Mouse (Mus musculus) thymus, postnatal 0 days (tissue): ENCODE data around the gene Tal1. TPM values are rescaled to one million over a fixed set of nuclear protein-coding genes. Genes with fewer than 3 reads are reported as not detected.

Source experiments
- DNase-seq: peaks from one replicate; pipeline ENCODE4 v3.0.0-alpha.2; 2015; ENCODE audit warnings: low spot score
- polyA plus RNA-seq: library from polyadenylated mRNA; unstranded; fragments of >200 nt; fragmentation: Nextera tagmentation; extraction: Ambion mirVana; gene quantifications from 2 replicates; pipeline ENCODE4 v1.2.1, GENCODE M21; 2015

The Tal1 gene
- 0.08 and 0.13 TPM in 2 replicates for polyA plus RNA-seq

DNA sequence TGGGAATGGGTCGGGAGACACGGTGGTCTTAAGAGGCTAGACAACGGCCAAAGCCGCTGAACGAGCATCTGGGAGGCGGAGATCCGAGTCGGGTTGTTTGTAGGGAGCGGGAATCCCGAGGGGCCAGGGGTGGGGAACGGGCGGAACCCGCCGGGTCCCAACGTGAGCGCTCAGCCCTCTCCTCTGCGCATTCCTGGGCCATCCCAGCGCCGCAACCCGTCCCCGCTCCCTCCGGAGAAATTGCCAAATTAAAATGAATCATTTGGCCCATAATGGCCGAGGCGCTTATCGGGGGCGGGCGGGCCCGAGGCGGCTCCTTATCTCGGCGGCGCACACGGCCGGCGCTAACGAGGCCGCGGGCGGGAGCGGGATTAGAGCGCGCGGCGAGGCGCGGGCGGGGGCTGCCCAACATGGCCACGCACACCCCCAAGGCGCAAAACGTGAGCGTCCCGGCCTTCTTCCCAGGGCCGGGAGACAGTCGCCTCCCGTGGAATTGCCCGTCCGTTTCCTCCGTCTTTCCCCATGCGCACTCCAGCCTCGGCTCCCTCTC is at the start of gene Tal1:
Gene Tal1, plus strand, starts transcription at position 56 of the 550 bp plus-strand sequence.
- no peak for DNase-seq

- no peak for DNase-seq
These were observed 42.0 kb upstream of the Tal1 start for GRCm38 (mm10) chr4:115014276-115014675.

GRCm38 (mm10) chr4:115019997-115020396 is 36.2 kb upstream of the Tal1 start:
- DNase-seq, result no peak

GRCm38 (mm10) chr4:115035043-115035442 is 21.2 kb upstream of the Tal1 start:
- DNase-seq, result no peak

- peak; percentile 22 for DNase-seq
These were observed 18.0 kb upstream of the Tal1 start for GRCm38 (mm10) chr4:115038242-115038641.

- DNase-seq, result no peak
These were observed 10.6 kb upstream of the Tal1 start for GRCm38 (mm10) chr4:115045621-115046020.

DNA sequence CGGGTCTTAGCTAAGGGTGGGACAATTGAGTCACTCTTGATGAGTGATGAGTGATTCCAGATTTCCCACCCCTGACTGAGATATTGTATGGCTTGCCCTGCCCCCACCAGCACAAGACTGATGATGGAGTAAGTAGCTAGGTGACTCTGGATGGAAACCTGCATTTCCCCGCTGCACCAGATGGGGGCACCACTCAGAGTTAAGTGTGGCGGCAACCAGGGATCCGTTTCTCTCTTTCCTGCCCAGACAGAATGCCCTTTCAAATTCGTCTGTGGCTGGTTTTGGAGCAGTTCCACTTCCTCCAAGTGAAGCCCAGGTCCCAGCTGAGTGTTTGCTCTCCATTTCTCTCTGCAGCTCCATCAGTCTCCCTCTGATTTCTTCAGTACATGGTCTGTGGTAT is 8.5 kb upstream of the Tal1 start:
- peak; percentile 68 for DNase-seq

DNA sequence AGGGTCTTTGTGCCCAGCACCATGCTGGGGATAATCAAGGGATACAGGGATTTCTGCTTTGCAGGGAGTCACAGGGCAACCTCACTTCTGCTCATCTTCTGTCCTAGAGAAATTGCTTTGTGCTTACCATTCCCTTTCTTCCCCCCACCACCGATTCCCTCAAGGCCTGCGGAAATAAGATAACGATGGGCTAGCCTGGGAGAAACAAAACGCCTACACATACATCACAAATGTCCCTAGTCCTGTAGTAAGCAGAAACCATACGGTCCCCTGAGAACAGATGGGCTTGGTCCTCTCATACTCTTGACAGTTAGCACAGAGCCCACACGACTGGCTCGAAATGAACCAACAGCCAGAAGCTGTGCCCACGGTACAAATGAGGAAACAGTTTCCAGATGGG is 8.0 kb upstream of the Tal1 start:
- DNase-seq, result no peak

DNA sequence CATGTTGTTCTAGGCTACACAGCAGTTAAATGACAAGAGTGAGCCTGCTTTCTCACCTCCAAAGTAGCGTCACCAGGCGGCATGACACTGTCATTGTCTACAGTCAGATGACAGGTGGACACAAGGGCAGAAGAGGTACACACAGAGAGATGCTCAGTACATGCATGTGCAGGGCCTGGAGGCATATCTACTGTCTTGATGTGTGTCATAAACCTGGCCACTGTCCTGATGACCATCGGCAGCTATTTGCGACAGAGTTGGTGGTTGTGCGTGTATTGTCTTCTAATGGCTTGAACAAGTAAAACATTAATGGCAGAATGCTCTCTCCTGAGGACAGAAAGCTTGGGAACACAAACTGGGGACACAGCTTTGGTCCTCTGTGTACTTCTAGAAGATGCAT is 5.0 kb upstream of the Tal1 start:
- DNase-seq, result no peak

DNA sequence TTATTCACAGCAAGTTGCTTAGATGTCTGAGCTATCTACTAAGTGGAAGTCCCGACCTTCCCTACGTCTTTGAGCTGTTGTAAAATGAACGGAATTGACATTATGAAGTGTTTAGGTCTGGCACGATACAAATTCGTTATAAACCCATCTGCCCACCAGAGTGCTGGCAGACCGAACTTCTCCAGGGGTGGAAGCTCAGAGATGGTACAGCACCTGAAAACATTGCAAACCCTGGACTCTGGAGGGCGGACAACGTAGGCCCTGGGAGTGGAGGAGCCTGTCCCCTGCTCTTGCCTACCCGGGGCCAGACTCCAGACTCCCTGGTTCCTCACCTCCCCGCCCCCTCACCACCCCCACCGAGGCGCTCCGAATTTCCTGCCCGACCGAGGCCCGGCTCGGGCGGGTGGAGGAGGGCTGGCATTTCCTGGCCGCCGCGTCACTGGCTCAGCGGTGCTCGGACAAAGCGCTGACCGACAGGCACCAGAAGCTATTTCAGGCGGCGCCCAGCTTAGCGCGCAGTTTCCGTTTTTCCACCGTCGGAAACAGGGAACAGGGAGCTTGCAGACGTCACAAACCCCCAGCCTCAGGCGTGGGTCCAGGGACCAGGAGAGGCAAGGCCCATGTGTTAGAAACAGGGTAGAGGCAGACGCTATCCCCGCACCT is 3.8 kb upstream of the Tal1 start:
- no peak for DNase-seq

DNA sequence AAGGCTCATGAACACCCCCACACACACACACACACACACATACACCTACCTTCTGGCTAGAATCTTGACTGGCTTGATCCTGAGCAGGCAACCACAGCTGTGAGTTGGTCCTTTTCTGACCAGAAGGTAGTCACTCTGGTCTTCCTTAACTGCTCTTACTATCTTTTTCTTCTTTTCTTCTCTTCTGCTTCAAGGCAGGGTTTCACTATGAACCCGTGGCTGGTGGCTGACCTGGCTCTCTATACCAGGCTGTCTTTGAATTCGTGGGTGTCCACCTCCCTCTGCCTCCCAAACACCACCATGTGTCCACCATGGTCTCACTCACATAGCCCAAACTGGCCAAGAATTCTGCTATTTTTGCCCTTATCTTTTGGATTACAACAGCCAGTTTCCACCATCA is 1.2 kb upstream of the Tal1 start:
- DNase-seq, result no peak

GRCm38 (mm10) chr4:115055691-115056090 is 535 bp upstream of the Tal1 start:
- DNase-seq, result no peak

DNA sequence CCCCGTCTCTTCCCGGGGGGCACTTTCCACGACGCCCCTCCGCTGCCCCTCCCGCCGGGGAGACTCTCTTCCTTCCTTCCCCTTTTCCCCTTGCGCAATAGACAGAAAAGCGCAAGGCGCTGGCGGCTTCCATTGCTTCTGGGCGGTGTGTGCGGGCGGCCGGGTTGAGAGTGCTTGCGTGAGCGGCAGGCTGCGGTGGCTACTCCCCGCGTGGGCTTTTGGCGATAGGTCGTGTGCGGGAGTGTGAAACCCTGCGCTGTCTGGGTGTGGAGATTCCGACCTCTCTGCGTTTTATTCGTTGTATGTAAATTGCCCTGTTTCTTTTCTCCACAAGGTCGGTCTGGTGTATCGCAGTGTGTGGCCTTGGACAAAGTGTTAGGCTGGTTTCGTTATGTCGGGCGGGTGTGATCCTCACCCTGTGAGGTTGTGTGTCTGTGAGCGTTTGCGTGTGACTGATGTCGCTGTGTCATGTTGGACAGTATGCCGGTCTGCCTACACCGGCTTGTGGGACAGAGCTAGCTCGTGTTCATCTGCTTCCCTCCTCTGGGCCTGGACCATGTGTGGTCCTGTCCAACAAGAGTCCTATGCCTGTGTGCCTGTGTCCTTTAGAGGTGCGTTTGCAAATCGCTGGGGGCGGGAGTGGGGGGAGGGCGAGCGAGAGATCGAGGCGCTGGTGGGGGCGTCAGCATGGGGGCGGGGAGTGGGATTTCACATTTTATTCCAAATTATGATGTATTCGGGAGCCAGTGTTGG is 871 bp downstream of the Tal1 start:
- no peak for DNase-seq

- DNase-seq, result no peak
These were observed 1.6 kb downstream of the Tal1 start for GRCm38 (mm10) chr4:115057674-115058316.

DNA sequence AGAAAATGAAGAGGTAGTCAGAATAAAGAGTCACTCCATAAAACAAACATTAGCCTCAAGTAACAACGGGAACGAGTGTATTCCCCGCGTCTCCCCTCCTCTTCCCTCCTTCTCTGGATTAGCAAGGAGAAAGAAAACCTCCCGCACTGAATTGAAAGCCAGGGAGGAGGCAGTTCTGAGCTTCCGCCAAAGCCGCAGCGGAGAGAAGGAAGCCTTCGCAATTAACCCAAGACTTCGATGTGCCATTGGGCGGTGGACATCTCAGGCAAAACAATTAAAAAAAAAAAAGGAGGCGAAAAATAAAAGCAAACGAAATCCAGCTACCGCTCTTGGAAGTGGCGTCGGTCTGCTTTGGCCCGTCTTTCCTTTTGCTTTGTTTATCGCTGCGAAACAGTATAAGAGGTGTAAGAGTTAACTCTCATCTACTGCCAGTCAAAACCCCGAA is 2.1 kb downstream of the Tal1 start:
- no peak for DNase-seq

DNA sequence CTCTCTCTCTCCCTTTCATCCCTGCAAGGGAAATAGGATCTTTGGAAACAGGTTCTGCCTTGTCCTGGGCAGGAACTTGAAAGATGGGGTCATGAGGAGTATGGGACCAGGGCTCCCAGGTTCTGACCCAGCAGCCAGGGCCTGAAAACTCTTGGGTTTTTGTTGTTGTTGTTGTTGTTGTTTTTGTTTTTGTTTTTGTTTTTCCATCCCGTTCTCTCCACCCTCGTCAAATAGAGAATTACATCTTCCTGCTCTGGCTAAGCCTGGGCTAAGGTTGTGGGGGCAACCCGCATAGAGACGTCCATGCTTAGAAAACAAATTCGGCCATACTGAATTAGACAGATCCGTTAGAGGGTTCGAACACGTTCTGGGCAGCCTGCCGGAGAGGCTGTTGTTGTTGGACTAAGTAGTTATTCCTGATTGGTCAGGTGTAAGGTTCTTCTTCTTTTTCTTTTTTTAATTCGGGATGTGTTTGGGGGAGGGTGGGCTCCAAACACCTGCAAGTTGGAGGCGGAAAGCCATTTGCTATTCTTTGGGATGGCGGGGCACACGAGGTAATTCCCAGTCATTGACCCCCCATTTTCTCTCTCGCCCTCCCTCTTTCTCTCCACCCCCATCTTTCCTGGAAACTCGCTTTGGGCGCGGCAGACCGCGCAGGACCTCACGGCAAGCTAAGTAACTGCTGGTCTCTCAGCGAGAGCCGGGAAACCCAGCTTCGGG is 2.8 kb downstream of the Tal1 start:
- no peak for DNase-seq

DNA sequence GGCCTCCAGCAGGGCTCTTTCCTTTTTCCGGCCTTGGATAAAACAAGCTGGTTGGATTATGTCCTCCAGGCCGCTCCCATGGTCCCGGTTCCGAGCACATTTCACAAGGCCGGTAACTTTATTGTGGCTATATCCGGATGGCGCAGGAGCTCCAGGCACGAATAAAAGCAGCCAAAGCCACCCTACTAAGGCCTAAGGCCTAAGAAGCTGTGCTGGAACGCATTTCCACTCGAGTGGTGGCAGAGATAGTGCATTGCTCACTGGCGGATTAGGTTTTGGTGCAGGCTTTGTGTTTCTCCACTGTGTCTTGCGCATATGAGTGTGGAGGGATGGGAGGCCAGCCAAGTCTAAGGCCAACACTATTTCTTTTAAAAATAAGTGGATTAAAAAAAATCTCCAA is 3.6 kb downstream of the Tal1 start:
- no peak for DNase-seq

DNA sequence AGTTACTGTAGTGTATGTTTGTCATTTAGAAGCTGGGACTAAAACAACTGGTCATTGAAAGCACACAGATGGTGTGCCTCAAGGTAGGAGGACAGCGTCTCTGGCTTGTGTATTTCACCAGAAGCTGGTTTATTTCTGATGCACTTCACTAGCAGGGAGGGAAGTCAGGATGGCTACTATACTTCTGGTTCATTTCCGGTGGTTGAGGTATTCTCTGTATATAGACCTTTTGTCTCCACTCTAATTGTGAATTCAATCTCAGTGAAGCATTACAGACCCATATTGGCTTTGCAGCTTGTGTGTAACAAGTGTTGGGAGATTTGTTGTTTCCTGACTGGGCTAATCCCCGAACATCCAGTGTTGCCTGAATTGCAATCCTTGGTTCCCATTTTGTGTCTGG is 4.5 kb downstream of the Tal1 start:
- no peak for DNase-seq

DNA sequence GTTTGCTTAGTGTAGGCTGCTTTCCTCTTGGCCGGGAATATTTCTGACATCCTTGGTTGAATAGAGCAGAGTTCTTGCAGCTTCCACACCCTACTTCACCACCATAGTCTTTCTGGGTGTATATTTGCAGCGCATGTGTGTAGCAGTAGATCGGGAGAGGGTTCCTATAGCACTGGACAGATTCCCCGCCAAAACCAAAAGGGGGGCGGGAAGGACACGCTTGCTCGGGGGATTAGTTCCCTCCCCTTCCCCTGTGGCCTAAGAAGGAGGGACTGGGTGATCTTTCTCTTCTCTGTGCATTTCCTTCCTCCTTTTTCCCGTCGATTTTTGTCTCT is 6.3 kb downstream of the Tal1 start:
- no peak for DNase-seq

DNA sequence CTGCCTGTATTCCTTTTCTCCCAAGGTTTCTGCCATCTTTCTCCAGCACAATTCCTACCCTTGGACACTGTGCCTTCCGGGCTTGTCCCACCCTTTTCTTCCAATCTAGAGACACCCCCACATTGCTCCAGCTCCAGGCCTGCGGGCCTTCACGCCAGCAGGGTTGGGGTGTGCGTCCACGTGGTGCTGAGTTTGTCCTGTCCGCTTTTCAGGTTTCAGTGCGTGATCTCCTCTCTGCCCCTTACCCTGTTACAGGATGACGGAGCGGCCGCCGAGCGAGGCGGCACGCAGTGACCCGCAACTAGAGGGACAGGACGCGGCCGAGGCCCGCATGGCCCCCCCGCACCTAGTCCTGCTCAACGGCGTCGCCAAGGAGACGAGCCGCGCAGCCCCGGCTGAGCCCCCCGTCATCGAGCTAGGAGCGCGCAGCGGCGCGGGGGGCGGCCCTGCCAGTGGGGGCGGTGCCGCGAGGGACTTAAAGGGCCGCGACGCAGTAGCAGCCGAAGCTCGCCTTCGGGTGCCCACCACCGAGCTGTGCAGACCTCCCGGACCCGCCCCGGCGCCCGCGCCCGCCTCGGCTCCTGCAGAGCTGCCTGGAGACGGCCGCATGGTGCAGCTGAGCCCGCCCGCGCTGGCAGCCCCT is 6.8 kb downstream of the Tal1 start:
- peak; percentile 32 for DNase-seq
